Mouse (Mus musculus): Measurements from ENCODE around the gene Prx.
A peak's percentile ranks its signal among the peaks of the same experiment; 100 is the strongest.

Gene Prx

DNA sequence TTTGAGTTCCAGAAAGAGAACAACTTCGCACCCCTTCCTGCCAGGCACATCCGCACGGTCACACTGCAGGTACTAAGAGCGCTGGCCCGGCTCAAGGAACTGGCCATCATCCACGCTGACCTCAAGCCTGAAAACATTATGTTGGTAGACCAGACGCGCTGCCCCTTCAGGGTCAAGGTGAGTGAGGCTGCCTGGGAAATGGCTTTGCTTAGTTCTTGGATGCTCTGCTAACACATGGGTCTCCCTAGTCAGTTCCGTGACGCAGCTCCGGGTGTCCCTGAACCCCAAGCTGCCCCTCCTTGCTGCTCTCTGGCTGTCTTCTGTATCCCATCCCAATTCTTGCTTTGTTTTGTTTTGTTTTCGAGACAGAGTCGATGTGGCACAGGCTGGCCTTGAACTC, 24.7 kb downstream of the Prx start:
- no peak for DNase-seq (ENCODE audit: low spot score)

DNA sequence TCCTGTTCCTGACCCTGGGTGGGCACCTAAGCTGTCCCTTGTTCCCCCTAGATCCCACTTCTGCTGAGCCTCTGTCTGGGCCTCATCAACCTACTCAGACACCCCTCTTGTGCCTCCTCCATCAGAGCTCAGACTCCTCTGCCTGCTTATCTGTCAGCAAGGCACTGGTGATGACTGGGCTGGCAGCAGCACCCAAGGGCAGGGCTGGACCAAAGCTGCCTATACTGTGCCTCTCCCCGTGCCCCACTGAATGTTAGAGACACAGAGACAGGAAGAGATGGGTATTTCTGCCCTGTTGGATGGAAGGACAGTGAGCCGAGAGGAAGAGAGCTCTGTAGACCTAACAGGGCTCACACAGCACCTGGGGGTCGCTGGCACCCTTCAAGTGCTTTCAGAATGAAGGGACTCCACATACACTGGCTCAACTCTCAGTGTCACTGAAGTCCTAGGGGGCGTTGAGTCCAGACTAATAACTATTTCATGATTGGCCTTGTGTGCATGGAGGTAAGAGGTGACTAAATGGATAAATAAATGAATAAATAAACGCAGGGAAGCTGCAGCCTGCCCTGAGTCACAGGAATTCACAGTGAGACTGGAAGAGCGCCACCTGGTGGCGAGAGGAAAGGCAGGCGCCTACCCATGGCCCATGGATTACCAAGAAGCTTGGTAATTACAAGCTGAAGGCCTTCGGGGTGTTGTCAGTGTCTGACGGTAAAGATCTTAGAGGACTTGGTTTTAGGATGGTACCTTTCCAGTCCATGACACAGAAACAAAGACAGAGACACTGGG, 27.1 kb downstream of the Prx start:
- DNase-seq (ENCODE audit: low spot score), result peak; percentile 93

DNA sequence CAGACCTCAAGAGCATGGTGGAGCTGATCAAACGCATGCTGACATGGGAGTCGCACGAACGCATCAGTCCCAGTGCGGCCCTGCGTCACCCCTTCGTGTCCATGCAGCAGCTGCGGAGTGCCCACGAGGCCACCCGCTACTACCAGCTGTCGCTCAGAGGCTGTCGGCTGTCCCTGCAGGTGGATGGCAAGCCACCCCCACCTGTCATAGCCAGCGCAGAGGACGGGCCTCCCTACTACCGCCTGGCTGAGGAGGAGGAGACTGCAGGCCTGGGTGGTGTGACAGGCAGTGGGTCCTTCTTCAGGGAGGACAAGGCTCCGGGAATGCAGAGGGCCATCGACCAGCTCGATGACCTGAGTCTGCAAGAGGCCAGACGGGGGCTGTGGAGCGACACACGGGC, 29.9 kb downstream of the Prx start:
- no peak for DNase-seq (ENCODE audit: low spot score)

DNA sequence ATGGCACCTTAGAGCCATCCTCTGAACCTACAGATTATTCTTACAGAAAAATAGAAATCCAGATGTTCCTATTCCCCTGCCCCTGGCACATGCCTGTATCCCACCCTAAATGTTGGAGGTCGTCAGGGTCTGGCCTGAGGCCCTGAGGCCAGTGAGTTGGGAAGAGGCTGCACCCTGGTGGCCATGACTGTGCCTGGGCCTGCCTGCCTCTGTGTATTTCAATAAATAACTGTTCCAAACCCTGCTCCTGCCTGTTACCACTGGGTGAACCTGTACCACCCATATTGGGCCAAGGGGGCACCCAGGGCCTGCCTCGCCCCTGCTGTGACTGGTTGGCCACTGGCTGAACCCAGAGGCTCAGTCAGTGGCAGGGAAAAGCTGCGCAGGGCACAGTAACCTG, 31.8 kb downstream of the Prx start:
- DNase-seq (ENCODE audit: low spot score), result no peak

DNA sequence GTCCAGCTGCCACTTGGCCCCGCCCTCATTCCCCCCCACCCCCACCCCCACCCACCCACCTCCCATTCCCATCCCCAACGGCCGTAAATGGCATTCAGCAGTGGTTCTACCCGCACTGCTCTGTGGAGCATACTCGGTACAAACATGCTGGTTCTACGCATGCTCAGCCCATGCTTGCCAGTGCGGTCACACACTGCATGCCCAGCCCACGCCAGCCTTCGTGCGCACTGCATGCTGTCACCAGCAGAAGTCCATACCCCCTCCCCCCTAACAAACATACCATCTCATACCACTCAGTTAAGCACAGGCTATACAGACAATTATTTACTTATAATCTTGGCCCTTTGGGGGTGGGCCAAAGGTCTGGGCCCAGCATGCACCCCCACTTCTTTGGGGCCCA, 32.6 kb downstream of the Prx start:
- no peak for DNase-seq (ENCODE audit: low spot score)

DNA sequence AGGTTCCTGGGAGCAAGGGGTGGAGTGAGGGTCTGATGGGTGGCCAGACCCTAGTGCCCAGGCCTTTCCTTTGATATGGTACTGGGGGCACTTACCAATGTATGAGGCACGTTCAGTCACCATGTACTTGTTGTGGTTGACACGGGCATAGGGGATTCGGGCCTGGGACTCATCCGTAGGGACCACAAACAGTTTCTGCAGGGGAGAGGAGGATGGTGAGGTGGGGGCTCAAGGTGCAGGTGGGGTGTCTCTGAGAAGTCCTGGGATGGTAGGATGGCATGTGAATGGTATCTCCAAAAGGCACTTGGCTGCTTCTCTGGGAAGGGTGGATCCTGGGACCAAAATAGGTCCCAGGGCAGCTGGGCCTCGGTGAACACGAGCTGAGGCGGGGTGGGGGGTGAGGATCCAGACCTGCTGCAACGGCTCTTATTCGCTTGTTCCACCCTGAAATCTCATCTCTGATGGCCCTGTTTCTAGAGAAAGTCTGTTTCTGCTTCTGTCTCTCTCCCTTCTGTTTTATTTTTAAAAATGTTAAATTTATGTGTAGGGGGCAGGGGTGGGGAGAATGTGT, 33.4 kb downstream of the Prx start:
- no peak for DNase-seq (ENCODE audit: low spot score)

DNA sequence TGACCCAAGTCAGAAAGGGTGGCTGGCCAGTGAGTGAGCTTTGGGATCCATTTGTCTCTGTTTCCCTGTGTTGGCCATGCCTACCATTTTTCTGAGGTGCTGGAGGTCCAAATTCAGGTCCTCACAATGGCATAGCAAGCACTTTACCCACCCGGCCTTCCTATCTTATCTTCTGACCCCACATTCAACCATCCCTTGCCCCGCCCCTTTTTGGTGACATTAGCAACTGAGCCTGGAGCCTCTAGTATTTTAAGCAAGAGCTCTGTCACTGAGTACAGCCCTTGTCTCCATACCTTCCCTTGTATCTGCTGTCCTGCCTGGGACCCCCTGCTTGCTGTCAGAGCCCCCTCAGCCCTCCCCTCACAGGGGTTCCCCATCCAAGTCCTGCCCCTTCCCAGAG, 36.3 kb downstream of the Prx start:
- DNase-seq (ENCODE audit: low spot score), result peak; percentile 88

DNA sequence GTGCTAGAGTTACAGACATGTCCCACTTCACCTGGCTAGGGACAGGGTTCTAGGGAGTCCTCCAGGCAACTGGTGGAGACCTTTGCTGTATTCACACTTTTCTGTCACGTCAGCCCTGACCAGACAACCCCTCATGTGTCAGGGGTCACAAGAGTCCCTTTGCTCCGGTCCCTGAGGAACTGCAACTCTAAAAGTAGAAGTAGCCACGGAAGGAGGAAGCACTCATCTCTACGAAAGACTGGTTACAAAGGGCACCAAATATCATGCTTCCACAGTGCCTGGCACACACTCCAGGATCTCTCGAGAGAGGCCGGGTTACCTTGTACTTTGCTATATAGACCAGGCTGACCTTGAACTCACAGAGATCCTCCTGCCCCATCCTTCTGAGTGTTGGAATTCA, 37.5 kb downstream of the Prx start:
- no peak for DNase-seq (ENCODE audit: low spot score)

DNA sequence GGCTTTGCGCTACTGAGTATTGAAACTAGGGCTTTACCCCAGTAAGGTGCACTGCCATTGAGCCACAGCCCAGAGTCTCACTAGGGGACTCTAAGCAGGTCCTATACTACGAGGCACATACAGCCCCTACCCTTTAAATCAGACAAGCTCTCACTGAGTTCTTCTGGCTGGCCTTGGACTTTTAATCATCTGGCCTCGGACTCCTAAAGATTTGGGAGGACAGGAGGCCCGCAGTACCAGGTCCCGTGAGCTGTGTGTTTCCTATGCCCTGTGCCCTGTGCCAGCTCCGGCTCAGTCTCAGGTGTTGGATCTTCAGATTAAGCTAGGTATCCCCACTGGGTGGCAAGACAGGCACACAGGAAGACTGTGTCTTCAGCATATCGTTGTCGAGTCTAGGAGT, 38.9 kb downstream of the Prx start:
- DNase-seq (ENCODE audit: low spot score), result no peak

DNA sequence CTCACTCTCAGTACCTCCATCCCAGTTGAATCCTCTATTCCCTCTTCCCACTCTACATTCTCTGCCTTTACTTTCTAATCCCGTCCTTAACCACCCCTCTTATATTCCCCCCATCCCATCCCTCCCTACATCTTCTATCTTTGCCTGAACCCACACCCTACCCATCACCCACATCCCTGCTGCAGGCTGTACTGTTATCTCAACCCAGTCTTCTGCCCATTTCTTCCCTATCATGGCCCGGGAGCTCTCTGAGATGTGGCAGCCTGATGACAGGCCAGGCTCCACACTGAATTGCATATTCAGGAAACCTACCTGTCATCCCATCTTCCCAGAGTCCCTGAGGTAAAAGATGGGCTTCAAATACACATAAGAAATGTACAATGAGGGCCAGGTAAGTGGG, 39.7 kb downstream of the Prx start:
- no peak for DNase-seq (ENCODE audit: low spot score)

DNA sequence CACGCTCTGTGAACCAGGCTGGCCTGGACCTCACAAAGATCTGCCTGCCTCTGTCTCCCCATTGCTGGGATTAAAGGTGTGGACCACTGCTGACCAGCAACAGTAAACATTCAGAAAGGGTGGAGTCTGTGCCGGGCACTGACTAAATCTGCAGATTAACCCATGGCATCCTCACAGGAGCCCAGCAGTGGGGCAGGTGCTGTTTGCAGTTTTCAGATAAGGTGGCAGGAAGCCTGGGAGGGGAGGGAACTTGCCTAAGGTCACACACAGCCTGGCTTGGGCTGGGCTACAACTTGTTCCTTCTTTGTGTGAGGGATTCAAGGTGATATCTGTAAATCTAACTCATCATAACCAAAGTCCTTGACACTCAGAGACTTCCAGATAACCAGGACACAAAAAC, 41.4 kb downstream of the Prx start:
- peak; percentile 62 for DNase-seq (ENCODE audit: low spot score)

DNA sequence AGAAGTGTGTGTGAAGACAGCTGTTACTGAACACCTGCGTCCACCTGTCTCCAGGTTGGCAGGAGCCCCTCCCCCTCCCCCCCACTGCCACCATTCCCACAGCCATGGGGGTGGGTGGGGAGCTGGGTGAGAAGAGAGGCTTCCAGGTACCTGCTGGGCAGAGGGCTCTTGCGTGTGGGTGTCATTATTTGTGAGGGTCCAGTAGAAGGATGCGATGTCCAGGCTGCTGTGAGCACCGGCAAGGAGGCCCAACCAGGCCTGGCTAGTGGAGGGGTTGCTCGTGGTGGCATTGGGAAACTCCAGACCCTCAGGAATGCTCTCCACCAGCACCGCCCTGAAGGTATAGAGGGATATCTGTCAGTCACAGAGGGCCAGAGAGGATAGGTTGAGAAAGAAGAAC, 41.8 kb downstream of the Prx start:
- DNase-seq (ENCODE audit: low spot score), result no peak

DNA sequence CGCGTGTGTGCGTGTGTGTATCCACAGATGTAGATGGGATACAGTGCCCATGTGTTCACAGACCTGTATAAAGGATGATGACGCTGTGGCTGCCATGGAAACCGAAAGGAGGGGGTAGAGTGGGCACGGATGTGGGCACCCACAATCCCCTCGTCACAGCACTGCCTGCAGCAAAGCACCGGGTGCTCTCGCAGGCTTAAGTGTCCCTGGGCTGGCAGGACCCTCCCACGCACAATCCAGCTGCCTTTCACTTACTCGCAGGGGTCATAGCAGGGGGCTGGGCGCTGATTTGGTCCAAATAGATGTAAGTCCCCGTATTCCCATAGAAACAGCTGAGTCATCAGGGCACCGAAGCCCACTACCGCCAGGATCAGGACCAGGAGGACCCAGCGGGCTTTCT, 42.3 kb downstream of the Prx start:
- no peak for DNase-seq (ENCODE audit: low spot score)

DNA sequence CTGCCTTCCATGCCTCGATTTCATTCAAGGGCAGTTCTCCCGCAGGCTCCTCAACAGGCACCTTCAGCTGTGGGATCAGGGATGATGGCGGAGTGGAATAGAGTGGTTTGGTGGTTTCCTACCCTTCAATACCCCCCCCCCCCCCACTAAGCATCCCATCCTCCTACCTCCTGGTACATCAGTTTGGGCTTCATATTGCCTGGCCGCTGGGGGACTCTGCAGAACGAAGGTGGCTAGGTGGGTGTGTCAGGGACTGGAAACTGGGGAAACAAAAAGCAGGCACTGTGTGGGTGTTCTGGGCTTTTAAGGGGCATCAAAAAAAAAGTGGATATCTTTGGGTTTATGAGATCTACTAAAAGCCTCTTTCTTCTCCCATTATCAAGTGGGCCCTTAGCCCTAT, 42.8 kb downstream of the Prx start:
- DNase-seq (ENCODE audit: low spot score), result no peak

DNA sequence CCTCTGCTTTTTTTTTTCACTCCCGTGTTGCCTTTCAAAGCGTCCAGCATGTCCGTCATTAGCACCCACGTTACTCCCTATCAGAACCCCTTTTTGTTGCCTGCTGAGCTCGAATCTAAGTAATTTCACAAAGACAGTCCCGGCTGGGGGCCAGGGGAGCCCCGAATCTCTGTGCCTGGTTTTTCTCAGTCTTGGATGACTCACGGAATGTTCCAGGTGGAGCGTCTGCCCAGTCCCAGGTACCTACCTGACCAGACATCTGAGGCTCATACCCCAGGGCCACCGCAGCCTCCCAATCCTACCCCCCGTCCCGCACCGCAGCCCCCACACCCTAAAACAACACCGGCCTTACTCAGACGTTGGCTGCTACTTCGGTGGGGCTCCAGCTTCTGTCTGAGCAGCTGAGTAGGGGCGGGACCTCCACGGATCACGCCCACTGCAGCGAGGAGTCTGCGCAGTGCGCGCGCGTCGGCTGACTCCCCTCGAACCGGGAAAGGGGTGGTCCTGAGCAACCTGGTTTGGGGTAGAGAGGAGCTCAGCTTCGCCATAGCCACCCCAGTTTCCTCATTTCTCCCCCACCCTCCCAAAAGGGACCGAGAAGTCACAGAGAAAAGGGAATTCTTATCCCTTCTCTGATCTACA, 43.4 kb downstream of the Prx start:
- DNase-seq (ENCODE audit: low spot score), result peak; percentile 68

DNA sequence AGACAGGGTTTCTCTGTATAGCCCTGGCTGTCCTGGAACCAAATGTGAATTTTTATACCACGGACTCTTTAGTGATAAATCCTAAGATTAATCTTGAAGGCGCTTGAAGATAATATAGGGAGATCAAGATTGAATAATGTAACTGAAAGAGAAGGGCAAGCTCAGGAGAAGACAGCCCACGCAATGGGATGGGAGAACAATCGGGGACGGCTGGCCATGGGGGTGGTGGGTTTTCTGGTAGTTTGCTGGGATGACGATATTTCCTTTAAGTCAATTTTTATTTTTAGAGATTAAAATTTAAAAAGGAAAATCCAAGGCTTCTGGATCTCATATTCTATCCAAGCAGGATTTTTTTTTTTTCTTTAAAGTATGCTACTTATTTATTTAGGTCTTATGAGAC, 43.9 kb downstream of the Prx start:
- DNase-seq (ENCODE audit: low spot score), result no peak

DNA sequence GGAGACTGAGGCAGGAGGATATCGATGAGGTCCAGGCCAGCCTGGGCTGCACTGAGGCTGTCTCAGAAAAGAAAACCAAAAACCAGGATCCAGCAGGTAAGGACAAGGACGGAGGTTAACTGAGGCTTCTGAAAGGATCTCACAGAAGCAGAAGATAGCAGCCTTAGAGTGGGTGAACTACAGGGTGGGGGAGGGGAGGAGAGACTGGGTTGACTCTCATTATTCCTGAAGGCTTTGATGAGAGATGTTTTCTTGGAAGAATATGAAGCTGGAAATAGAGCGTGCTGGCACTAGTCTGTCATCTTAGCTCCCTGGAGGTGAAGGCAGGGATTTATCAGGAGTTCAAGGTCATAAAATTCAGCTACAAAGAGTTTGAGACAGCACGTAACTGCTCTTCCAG, 44.7 kb downstream of the Prx start:
- no peak for DNase-seq (ENCODE audit: low spot score)

DNA sequence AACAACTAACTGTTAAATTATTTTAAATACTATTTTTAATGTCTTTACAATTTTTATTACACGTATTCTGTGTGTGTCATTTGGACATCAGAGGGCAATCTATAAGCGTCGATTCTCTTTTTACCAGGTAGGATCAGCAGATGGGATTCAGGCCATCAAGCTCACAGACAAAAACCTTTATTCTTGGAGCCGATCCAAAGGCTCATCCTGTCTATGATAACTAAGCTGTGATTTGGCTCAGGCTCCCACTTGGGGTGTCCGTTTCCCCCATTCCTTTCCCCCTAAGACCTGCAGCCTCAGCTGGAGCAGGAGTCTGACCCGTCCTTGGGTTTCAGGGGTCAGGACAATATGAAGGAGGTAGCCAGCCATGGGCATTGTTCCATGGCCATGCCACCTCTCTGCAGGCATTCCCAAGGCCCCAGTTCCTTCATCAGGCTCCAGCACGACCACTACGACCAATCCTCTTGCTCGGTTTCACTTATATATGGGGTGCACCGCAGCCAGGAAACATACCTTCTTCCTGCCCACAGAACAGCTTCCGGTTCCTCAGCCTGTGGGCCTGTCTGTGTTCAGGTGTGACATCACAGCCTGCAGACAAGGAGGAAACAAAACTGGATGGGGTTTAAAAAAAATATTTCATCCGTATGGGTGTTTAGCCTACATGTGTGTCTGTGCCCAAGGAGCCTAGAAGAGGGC, 45.7 kb downstream of the Prx start:
- DNase-seq (ENCODE audit: low spot score), result no peak

DNA sequence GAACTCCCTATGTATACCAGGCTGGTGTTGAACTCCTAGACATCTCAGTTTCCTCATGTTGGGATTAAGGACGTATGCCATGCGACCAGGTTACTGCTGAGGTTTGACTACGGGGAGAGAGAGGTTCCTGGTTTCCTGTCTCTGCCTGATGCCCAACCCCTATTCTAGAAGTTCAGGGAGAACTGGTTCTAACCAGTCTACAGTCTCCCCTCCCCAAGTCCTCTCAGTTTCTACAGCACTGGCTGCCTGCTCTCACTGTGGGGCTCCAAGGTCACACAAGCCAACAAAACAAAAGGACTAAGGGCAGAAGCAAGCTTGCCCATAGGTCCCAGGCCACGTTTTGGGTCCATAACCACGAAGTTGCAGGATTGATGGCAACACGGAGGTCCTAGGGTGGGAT, 50.5 kb downstream of the Prx start:
- no peak for DNase-seq (ENCODE audit: low spot score)

DNA sequence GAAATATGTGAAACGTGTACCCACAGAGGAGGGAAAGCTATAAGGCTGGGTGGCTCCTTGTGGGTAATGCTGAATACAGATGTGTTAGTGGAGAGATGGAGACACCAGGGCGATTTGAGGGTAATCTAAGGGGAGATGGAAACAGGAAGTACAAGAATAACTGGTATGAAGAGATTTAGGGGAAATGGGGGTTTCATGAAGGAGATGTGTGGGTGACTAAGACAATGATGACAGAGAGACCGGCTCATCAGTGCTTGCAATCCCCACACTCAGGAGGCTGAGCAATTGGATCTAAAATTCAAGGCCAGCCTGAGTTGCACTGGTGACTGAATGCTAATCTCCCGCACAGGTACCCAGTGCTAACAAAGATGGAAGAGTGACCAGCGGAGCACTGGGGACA, 52.9 kb downstream of the Prx start:
- DNase-seq (ENCODE audit: low spot score), result no peak

DNA sequence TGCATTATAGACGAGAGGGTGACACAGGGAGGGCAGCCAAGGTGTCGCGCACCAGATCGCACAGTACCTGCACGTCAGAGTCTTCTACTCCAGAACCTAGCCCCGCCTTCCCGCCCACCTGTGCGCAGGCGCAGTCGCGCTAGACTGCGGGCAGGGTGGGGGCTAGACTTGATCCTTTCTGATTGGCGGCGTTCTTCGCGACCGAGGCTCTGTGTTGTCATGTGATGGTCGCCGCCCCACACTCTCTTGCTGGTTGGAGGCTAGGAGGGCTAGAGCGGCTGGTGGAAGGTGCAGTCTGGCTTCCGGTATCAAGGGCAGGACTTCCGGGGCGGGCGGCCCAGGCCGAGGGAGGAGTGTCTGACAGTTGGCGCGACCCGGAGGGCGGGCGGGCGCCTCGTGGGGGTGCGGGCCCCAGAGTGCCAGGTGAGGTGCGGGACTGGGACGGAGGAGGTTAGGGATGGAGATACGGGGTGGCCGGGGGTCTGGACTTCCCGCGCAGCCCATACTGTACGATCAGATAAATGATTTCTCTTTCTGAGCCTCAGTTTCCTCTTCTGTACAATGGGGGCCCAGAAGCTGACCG, 53.9 kb downstream of the Prx start, which contains the start of the genes Pld3 and 2310022A10Rik:
Gene Pld3, minus strand, starts transcription at position 288 of the 583 bp plus-strand sequence.
Gene 2310022A10Rik, plus strand, starts transcription at position 303 of the 583 bp plus-strand sequence.
- peak; percentile 93 for DNase-seq (ENCODE audit: low spot score)

DNA sequence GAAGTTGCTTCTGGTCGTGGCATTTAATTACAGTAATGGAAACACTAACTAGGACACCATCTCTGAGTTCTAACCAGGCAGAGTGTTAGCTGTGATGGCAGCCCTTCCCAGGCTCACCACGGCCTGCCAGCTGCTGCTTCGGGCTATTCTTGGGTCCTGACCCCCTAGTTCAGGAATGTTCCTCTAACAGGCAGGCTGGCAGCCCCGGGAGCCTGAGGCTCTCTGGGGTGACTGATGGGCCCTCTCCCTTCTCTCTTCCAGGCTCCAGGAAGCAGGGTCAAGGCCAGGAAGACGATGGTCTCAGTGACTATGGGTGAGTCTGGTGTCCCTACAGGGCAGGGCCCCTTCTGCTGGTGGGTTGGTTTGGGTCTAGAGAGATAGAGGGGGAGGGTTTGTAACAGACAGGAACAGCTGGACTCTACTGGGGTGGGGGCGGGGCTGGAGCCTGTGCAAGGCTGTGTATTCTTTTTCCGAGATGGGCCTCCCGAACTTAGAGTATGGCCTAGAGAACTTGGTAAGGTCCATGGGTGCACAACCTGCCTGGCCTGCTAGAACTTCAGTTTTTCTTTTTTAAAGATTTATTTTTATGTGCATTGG, 61.3 kb downstream of the Prx start:
- DNase-seq (ENCODE audit: low spot score), result no peak
